Mouse (Mus musculus): Measurements from ENCODE around the gene Ipo7. TPM values are rescaled to one million over a fixed set of nuclear protein-coding genes. Genes with fewer than 3 reads are reported as not detected.

Gene Ipo7
- polyA plus RNA-seq, 1 experiment, result 55.2 TPM

DNA sequence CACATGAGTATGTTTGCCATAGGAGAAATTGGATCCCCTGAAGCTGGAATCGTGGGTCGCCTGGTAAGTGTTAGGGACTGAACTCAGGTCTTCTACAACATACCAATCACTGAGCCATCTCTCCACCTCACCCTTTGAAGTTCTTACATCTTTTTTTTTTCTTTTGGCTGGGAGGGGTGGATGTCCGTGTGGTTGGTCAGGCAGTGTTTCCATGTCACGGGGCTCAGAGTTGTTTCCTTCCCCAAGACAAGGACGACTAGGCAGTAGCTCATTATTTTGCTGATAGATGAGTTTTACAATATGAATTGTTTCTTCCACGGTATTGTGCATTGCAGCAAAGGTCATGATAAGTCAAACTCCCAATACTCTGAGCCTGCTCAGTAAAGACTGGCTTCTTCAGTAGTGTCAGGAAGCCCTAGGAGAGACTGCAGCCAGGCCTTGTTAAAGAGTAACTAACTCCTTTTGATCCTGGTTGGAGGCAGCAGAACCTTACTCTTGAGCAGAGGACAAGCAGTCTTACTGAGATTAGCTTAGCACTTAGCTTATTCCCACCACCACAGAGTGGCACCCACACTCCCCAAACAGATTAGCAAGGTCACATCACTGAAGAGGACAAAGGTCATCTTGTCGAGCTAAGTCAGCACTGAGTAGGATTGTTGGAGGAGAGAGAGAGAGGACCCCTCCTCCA is 79.2 kb downstream of the Ipo7 start:
- Histone ChIP-seq H3K4me3 (ENCODE audit: insufficient read depth, low read length) (no peak overlapping the region), H3K4me1 (ENCODE audit: control insufficient read depth, insufficient read depth, low read length) (peaks cover 7% of the 10 kb centered on the region), H3K27ac (ENCODE audit: insufficient read depth, low read depth, low read length) (peak overlapping the region; percentile 33)
- TF ChIP-seq CTCF (IDR thresholded peaks at IDR 0.05; ENCODE audit: low read depth, low read length) (no peak), POLR2A (IDR thresholded peaks at IDR 0.05; ENCODE audit: borderline replicate concordance, low read depth, low read length) (no peak)

DNA sequence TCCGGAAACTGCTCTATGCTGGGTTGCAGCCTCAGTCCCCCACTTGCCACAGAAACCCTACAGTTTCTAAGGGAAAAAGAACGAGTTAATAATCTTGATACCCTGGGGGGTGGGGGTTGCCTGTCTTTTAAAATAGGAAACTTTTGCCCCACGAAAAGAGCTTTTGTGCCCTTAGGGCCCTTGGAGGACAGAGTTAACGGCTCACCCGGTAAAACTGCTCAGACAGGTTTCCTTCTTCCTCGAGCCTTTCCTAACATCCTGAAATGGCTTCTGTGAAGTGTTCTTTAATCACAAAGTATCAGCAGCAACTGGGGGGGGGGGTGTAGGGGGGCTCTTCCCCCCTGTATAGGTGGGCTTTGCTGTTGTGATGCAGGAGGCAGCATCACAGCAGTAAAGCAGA is 82.8 kb downstream of the Ipo7 start:
- Histone ChIP-seq H3K4me3 (ENCODE audit: insufficient read depth, low read length) (no peak overlapping the region), H3K4me1 (ENCODE audit: control insufficient read depth, insufficient read depth, low read length) (peaks cover 7% of the 10 kb centered on the region), H3K27ac (ENCODE audit: insufficient read depth, low read depth, low read length) (no peak overlapping the region)
- TF ChIP-seq CTCF (IDR thresholded peaks at IDR 0.05; ENCODE audit: low read depth, low read length) (no peak), POLR2A (IDR thresholded peaks at IDR 0.05; ENCODE audit: borderline replicate concordance, low read depth, low read length) (no peak)

DNA sequence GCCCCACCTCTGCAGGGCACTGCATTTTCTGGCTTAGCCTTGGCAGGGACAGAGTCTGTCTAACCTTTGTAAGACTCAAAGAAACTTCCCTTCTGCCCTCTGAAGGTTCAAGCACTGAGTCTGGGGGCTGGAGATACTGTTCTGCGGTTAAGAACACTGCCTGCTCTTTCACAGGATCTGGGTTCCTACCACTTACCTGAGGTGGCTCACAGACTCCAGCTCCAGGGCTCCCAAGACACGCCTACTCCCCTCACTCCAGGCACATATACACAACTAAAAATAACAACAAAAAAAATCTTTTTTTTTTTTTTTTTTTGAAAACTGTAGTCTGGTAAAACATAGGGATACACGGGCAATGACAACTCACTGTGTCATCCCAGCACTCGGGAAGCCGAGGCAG is 83.2 kb downstream of the Ipo7 start:
- Histone ChIP-seq H3K27ac (ENCODE audit: insufficient read depth, low read depth, low read length) (no peak overlapping the region), H3K4me3 (ENCODE audit: insufficient read depth, low read length) (no peak overlapping the region), H3K4me1 (ENCODE audit: control insufficient read depth, insufficient read depth, low read length) (peaks cover 7% of the 10 kb centered on the region)
- TF ChIP-seq CTCF (IDR thresholded peaks at IDR 0.05; ENCODE audit: low read depth, low read length) (no peak), POLR2A (IDR thresholded peaks at IDR 0.05; ENCODE audit: borderline replicate concordance, low read depth, low read length) (no peak)

- no peak overlapping the region for H3K4me3 ChIP-seq (ENCODE audit: insufficient read depth, low read length)
- no peak overlapping the region for H3K27ac ChIP-seq (ENCODE audit: insufficient read depth, low read depth, low read length)
Measured at GRCm38 (mm10) chr7:110105041-110105440, 87.0 kb downstream of the Ipo7 start.

More at GRCm38 (mm10) chr7:110105041-110105440, 87.0 kb downstream of the Ipo7 start:
- H3K4me1 ChIP-seq (ENCODE audit: control insufficient read depth, insufficient read depth, low read length), result peaks cover 9% of the 10 kb centered on the region
- TF ChIP-seq CTCF (IDR thresholded peaks at IDR 0.05; ENCODE audit: low read depth, low read length), result no peak
- TF ChIP-seq POLR2A (IDR thresholded peaks at IDR 0.05; ENCODE audit: borderline replicate concordance, low read depth, low read length), result no peak

Other genes starting within 250 kb of the Ipo7 start
- not detected in 2 replicates for gene Nrip3, start 236.2 kb upstream of the Ipo7 start, polyA plus RNA-seq (2012; ENCODE audit: insufficient read depth, insufficient read length, missing spikeins)
- not detected in 2 replicates for gene Scube2, start 152.6 kb upstream of the Ipo7 start, polyA plus RNA-seq (2012; ENCODE audit: insufficient read depth, insufficient read length, missing spikeins)
- gene Dennd5a, start 57.8 kb upstream of the Ipo7 start, polyA plus RNA-seq (2012; ENCODE audit: insufficient read depth, insufficient read length, missing spikeins), result 159 and 160 TPM in 2 replicates
- gene Tmem41b, start 31.3 kb upstream of the Ipo7 start, polyA plus RNA-seq (2012; ENCODE audit: insufficient read depth, insufficient read length, missing spikeins), result 43.1 and 47.3 TPM in 2 replicates
- 17.4 and 22.2 TPM in 2 replicates for gene Zfp143, start 42.9 kb downstream of the Ipo7 start, polyA plus RNA-seq (2012; ENCODE audit: insufficient read depth, insufficient read length, missing spikeins)
- gene Wee1, start 103.8 kb downstream of the Ipo7 start, polyA plus RNA-seq (2012; ENCODE audit: insufficient read depth, insufficient read length, missing spikeins), result 7.1 and 7.2 TPM in 2 replicates
- gene Swap70, start 203.4 kb downstream of the Ipo7 start, polyA plus RNA-seq (2012; ENCODE audit: insufficient read depth, insufficient read length, missing spikeins), result 113 and 114 TPM in 2 replicates

All from bone marrow macrophage, adult 2 months (primary cell).